Mouse (Mus musculus): ENCODE measurements around the gene Anpep. TPM values are rescaled to one million over a fixed set of nuclear protein-coding genes. Genes with fewer than 3 reads are reported as not detected.

The Anpep gene
- polyA plus RNA-seq, 1 experiment from 2014 or later: 7.6 TPM

GRCm38 (mm10) chr7:79780647-79781626 lies 79.9 kb downstream of the Anpep start:
- Histone ChIP-seq H3K9ac (no peak overlapping the region), H3K4me3 (peak overlapping the region; percentile 9; the same call in 1 of the 2 replicates), H3K9me3 (no peaks in the 10 kb centered on the region), H3K27me3 (no peaks in the 10 kb centered on the region), H3K36me3 (no peaks in the 10 kb centered on the region), H3K4me1 (no peaks in the 10 kb centered on the region; the same call in 1 of the 2 replicates), H3K27ac (no peak overlapping the region), H3K4me2 (replicated peaks) (peak overlapping the region; percentile 35)
- 28% methylated on average over 16 of the region's 16 CpGs for WGBS
- 0 out of 2 replicates have a peak, but pooled peaks have one; percentile 41 for ATAC-seq (ENCODE audit: insufficient number of reproducible peaks, insufficient read depth, low FRiP score, low TSS enrichment)

Other genes starting within 250 kb of the Anpep start
- gene Rhcg, start 243.4 kb downstream of the Anpep start, polyA plus RNA-seq (2016; fragmentation: Nextera tagmentation; extraction: Ambion mirVana): 0.10 and 0.29 TPM in 2 replicates
- gene Ticrr, start 200.9 kb downstream of the Anpep start, polyA plus RNA-seq (2016; fragmentation: Nextera tagmentation; extraction: Ambion mirVana): 14.7 and 14.9 TPM in 2 replicates
- 11.5 and 11.7 TPM in 2 replicates for gene Kif7, start 145.3 kb downstream of the Anpep start, polyA plus RNA-seq (2016; fragmentation: Nextera tagmentation; extraction: Ambion mirVana)
- gene Plin1, start 128.2 kb downstream of the Anpep start, polyA plus RNA-seq (2016; fragmentation: Nextera tagmentation; extraction: Ambion mirVana): 0.13 TPM in 1 of 2 replicates, not detected in the other
- gene Pex11a, start 117.9 kb downstream of the Anpep start, polyA plus RNA-seq (2016; fragmentation: Nextera tagmentation; extraction: Ambion mirVana): 10.3 and 11.9 TPM in 2 replicates
- 0.56 TPM in 1 of 2 replicates, not detected in the other for gene Wdr93, start 117.9 kb downstream of the Anpep start, polyA plus RNA-seq (2016; fragmentation: Nextera tagmentation; extraction: Ambion mirVana)
- not detected in 2 replicates for gene Mesp1, start 67.3 kb downstream of the Anpep start, polyA plus RNA-seq (2016; fragmentation: Nextera tagmentation; extraction: Ambion mirVana)
- 0.15 and 0.22 TPM in 2 replicates for gene Mesp2, start 50.3 kb downstream of the Anpep start, polyA plus RNA-seq (2016; fragmentation: Nextera tagmentation; extraction: Ambion mirVana)
- gene Ap3s2, start 59.6 kb upstream of the Anpep start, polyA plus RNA-seq (2016; fragmentation: Nextera tagmentation; extraction: Ambion mirVana): 33.8 and 38.1 TPM in 2 replicates
- gene Arpin, start 74.3 kb upstream of the Anpep start, polyA plus RNA-seq (2016; fragmentation: Nextera tagmentation; extraction: Ambion mirVana): 18.7 and 20.5 TPM in 2 replicates
- 21.6 and 22.2 TPM in 2 replicates for gene Zfp710, start 163.8 kb upstream of the Anpep start, polyA plus RNA-seq (2016; fragmentation: Nextera tagmentation; extraction: Ambion mirVana)

Data from embryonic facial prominence, embryonic 12.5 days (tissue).